Mouse (Mus musculus) bone marrow macrophage, adult 2 months (primary cell): ENCODE results near the gene Nab2.

Source experiments
- CTCF ChIP-seq: IDR thresholded peaks from 2 replicates; pipeline ENCODE4 v1.5.1; 2012; ENCODE audit warnings: low read depth, mild to moderate bottlenecking, low read length, moderate library complexity
- POLR2A ChIP-seq: IDR thresholded peaks from 2 replicates; pipeline ENCODE4 v1.6.1; 2012; ENCODE audit warnings: mild to moderate bottlenecking, low read depth, low read length, borderline replicate concordance

- TF ChIP-seq CTCF (no peak), POLR2A (no peak)
Observed at GRCm38 (mm10) chr10:127615591-127615990, 52.8 kb downstream of the Nab2 start.
